Comparison of ENCODE assay signal across 8 mouse cellular contexts in the genomic region with DNA sequence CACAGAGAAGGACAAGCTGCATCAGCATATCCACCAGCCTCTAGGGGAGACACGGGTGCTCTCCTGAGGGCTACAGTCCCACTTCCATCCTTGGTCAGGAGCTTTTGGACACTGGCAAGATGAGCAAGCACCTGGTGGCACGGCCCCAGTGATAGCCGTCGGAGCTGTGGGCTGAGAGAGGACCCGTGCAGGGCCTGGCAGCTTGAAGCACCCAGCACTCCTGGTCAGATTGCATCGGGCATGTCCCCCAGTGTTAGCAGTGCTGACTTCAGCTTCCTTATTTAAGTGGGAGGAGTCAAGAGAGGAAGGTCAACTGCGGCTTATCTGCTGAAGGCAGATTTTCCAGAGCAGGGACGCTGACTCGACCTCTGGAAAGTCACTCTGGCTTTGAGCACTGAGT. TPM values are rescaled to one million over a fixed set of nuclear protein-coding genes. Genes with fewer than 3 reads are reported as not detected.
DNase-seq lines count a peak whose midpoint lies in the region; ATAC-seq lines count a peak whose summit lies in the region.

No protein-coding gene starts in this region.

- DNase-seq in heart, adult 8-10 months (ENCODE audit: low spot score) = peak; percentile 61
- DNase-seq in heart, postnatal 36 days = no peak
- peak; percentile 13 for DNase-seq in adrenal gland, postnatal 25 days
- DNase-seq in heart, postnatal 4 days = peak; percentile 36
- DNase-seq in right cerebral cortex, postnatal 10 days (ENCODE audit: low spot score in 2 of 2) = no peak
- DNase-seq in kidney, postnatal 25 days = no peak
- no peak for DNase-seq in thymus, postnatal 4 days

- intact Hi-C loops in heart, postnatal 36 days (cut with DNase I) = no loop called here

- peak; percentile 83 for ATAC-seq in megakaryocyte-erythroid progenitor cell, adult 5-6 weeks (replicated peaks; ENCODE audit: low FRiP score, low TSS enrichment, poor library complexity, severe bottlenecking)

RNA-seq across cellular contexts. Expression of a gene that starts 59.6 kb away (rescaled TPM):
- 100 to 1,000 TPM; 300 to 329 (median 307) TPM for total RNA-seq in heart, adult 8-10 months (2022)
- 100 to 1,000 TPM; 294 to 308 TPM for total RNA-seq in heart, postnatal 36 days (2021)
- 29.4 and 35.9 TPM in 2 replicates for total RNA-seq in adrenal gland, postnatal 25 days (2021)
- 100 to 1,000 TPM; 188 to 208 TPM for total RNA-seq in heart, postnatal 4 days (2021)
- 142 and 159 TPM in 2 replicates for total RNA-seq in megakaryocyte-erythroid progenitor cell, adult 5-6 weeks (2014; fragmentation: Nextera tagmentation)
- total RNA-seq in megakaryocyte-erythroid progenitor cell, adult 5-6 weeks (2017) = 42.9 and 55.8 TPM in 2 replicates

Comparison
In these comparisons a context has a peak if more than half of its experiments do, and no peak if none do; other contexts are left out.
1. DNase-seq: peak in heart, adult 8-10 months (single experiment), adrenal gland, postnatal 25 days (single experiment) and heart, postnatal 4 days (single experiment); none in heart, postnatal 36 days (0 of 2), right cerebral cortex, postnatal 10 days (0 of 2), kidney, postnatal 25 days (0 of 2) and thymus, postnatal 4 days (single experiment).